Mouse (Mus musculus) forebrain, embryonic 16.5 days (tissue): Measurements from ENCODE around the gene Lnx1. TPM values are rescaled to one million over a fixed set of nuclear protein-coding genes. Genes with fewer than 3 reads are reported as not detected.

Experiments
- ATAC-seq: fragments of 200-750 bp; cut with Nextera tagmentation; 2 replicates; pipeline ENCODE4 v1.8.0; 2017; ENCODE audit warnings: mild to moderate bottlenecking, moderate library complexity
- H3K27ac ChIP-seq: fragments of 300-500 bp; sonication (generic); 2 replicates; pipeline ENCODE4 v1.5.1; 2014; ENCODE audit warnings: low read length, control low read depth
- H3K27me3 ChIP-seq: fragments of 300-500 bp; sonication (generic); replicated peaks from 2 replicates; pipeline ENCODE4 v1.6.1; 2014; ENCODE audit warnings: low read length; ENCODE audit not compliant: control insufficient read depth, insufficient read depth
- H3K36me3 ChIP-seq: fragments of 300-500 bp; sonication (generic); 2 replicates; pipeline ENCODE4 v1.6.1; 2014; ENCODE audit not compliant: control insufficient read depth, insufficient read depth
- H3K4me1 ChIP-seq: fragments of 300-500 bp; sonication (generic); replicated peaks from 2 replicates; pipeline ENCODE4 v1.6.1; 2014; ENCODE audit warnings: low read length; ENCODE audit not compliant: control insufficient read depth, insufficient read depth
- H3K4me2 ChIP-seq: fragments of 300-500 bp; sonication (generic); 2 replicates; pipeline ENCODE4 v1.6.1; 2014; ENCODE audit warnings: mild to moderate bottlenecking, low read length, control low read depth
- H3K4me3 ChIP-seq: fragments of 300-500 bp; sonication (generic); replicated peaks from 2 replicates; pipeline ENCODE4 v1.5.1; 2014; ENCODE audit warnings: mild to moderate bottlenecking, low read length, control low read depth
- H3K9ac ChIP-seq: fragments of 300-500 bp; sonication (generic); replicated peaks from 2 replicates; pipeline ENCODE4 v1.6.1; 2014; ENCODE audit warnings: low read depth, low read length, control low read depth
- H3K9me3 ChIP-seq: fragments of 300-500 bp; sonication (generic); 2 replicates; pipeline ENCODE4 v1.6.1; 2016; ENCODE audit warnings: low read length; ENCODE audit not compliant: control insufficient read depth
- WGBS: fragments of 180-500 bp; shearing (Covaris S2); extraction: QIAGEN DNeasy Blood & Tissue Kit; methylation state at CpG from one replicate; pipeline ENCODE4 v1.1.7; 2014; 5-methylcytosine and 5-hydroxymethylcytosine counted together
- polyA plus RNA-seq: library from polyadenylated mRNA; unstranded; fragments of >200 nt; fragmentation: Nextera tagmentation; extraction: Ambion mirVana; gene quantifications from 2 replicates; pipeline ENCODE4 v1.2.1, GENCODE M21; 2015

Gene Lnx1
- polyA plus RNA-seq, 1 experiment from 2014 or later = 6.1 TPM

DNA sequence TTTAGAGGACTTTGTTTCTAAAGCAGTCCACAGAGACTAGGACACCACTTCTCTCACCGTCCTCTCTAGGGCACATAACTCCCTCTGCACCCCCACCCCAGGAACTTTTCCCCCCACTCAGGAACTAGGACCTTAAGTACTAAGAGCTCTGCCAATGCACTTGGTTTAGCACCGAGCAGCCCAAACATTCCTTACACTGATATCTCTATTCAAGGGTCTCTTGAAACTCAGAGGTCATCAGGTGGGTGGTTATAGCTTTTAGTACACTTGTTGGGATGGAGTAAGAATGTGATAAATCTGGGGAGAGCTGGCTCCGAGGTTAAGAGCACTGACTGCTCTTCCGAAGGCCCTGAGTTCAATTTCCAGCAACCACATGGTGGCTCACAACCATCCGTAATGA lies 90.0 kb downstream of the Lnx1 start:
- Histone ChIP-seq H3K9me3 (no peaks in the 10 kb centered on the region), H3K27me3 (no peaks in the 10 kb centered on the region), H3K9ac (no peak overlapping the region), H3K36me3 (no peaks in the 10 kb centered on the region), H3K4me3 (no peak overlapping the region), H3K4me1 (peaks cover 12% of the 10 kb centered on the region), H3K4me2 (no peak overlapping the region), H3K27ac (no peak overlapping the region)
- no peak for ATAC-seq
- 87% methylated on average over 5 of the region's 5 CpGs for WGBS

DNA sequence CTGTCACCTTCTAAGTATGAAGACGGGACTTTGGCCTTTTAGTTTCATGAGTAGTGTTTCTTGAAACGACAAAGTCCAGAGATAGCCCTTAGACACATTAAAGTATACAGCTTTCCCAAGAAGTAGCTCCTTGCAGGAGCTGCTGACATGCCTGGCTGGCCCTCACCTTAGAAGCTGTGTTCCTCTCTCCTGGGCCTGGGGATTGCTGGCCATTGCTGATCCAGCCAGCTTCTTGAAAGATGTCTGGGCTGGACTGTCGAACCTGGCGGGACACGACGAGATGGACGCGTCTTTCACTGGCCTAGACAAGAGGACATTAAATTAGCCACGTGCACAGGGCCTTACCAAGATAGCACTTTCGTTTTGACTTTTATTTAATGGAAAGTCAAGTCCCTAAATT lies 92.2 kb downstream of the Lnx1 start:
- no peaks in the 10 kb centered on the region for H3K9me3 ChIP-seq
- no peaks in the 10 kb centered on the region for H3K27me3 ChIP-seq
- 93% methylated on average over 10 of the region's 10 CpGs for WGBS
- no peak overlapping the region for H3K27ac ChIP-seq
- no peak for ATAC-seq
- no peak overlapping the region for H3K4me3 ChIP-seq
- H3K4me2 ChIP-seq = no peak overlapping the region
- peaks cover 12% of the 10 kb centered on the region for H3K4me1 ChIP-seq
- no peaks in the 10 kb centered on the region for H3K36me3 ChIP-seq
- H3K9ac ChIP-seq = no peak overlapping the region

DNA sequence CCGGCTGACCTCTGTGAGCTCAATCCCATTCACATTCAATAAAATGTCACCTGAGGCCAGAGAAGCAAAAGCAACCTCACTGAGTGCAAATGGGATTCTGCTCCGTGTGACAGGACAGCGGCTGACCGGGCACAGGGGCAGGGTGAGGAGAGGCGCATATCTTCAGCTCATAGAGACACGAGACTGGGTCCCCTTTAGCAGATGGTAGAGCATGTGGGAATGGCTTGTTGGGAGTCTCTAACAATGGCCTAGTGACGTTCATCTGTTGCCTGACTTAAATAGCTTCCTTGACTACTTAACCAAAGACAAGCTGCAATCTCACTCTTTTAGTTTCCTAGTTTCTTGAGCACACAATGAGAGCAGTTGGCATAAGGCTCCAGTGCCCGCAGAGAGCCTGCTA lies 96.5 kb downstream of the Lnx1 start:
- no peak overlapping the region for H3K4me2 ChIP-seq
- H3K9ac ChIP-seq = no peak overlapping the region

DNA sequence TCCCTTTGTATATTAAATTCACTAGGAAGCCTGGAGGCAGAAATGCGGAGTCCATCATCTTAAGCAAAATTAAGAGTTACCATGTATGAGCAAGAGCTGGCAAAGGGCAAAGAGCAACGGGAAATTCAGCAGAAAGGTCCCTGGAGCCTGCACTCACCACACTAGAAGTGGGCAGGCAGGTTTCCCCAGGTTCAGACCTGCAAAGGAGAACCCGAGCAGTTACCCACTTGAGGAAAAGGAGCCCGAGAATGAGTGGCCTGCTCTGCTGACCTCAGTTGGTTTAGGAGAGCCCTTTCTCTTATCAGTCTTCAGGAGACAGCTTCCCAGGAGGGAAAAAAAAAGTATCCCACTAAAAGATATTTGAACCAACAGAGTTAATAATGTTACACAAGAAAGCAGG lies 99.4 kb downstream of the Lnx1 start:
- no peak overlapping the region for H3K4me2 ChIP-seq
- 94% methylated on average over 4 of the region's 4 CpGs for WGBS
- ATAC-seq = no peak
- H3K9ac ChIP-seq = no peak overlapping the region
- H3K4me1 ChIP-seq = no peaks in the 10 kb centered on the region
- H3K27ac ChIP-seq = no peak overlapping the region
- H3K4me3 ChIP-seq = no peak overlapping the region
- H3K27me3 ChIP-seq = no peaks in the 10 kb centered on the region
- peaks cover 2% of the 10 kb centered on the region for H3K36me3 ChIP-seq
- no peaks in the 10 kb centered on the region for H3K9me3 ChIP-seq

More for the DNA sequence above, 96.5 kb downstream of the Lnx1 start:
- no peak overlapping the region for H3K4me3 ChIP-seq
- no peaks in the 10 kb centered on the region for H3K36me3 ChIP-seq
- no peaks in the 10 kb centered on the region for H3K27me3 ChIP-seq
- no peak overlapping the region for H3K27ac ChIP-seq
- no peaks in the 10 kb centered on the region for H3K4me1 ChIP-seq
- WGBS = 80% methylated on average over 8 of the region's 8 CpGs
- no peak for ATAC-seq
- no peaks in the 10 kb centered on the region for H3K9me3 ChIP-seq

DNA sequence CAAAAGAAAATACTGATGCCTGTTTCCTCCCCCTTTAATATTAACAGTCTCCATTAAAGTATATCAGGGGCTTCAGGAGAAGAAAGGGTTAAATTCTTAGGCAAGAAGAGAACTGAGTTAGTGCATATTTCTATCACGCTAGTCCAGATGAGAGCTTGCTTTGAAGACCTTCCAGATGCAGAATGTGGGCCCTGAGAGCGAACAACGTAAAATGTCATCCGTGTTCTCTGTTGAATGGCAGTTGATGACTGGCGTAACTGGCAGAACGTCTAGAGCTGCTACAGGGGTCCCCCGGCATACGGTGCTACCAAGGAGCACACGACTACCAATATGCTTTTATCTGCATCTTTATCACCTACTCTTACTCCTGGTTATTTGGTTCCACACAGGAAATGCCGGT lies 100.3 kb downstream of the Lnx1 start:
- Histone ChIP-seq H3K4me3 (no peak overlapping the region), H3K4me2 (no peak overlapping the region), H3K9ac (no peak overlapping the region), H3K36me3 (peaks cover 2% of the 10 kb centered on the region), H3K4me1 (no peaks in the 10 kb centered on the region), H3K27me3 (no peaks in the 10 kb centered on the region), H3K27ac (no peak overlapping the region), H3K9me3 (no peaks in the 10 kb centered on the region)
- 86% methylated on average over 10 of the region's 10 CpGs for WGBS
- no peak for ATAC-seq

DNA sequence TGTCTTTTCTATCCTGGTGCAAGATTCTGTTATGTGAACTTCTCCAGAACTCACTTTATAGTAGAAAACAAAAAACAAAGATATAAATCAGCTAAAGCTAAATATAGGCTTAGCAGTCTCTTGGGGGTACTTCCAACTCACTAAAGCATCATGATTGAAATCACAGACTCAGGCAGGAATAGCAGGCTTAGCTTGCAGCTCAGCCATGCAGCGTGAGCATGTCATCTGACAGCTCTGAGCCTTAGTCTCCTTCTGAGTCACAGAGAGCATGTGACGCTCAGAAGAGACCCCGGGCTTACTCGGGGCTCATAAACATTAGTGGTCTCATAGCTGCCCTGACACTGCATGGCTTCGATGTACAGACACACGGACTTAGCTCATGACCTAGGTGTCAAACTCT lies 100.7 kb downstream of the Lnx1 start:
- no peaks in the 10 kb centered on the region for H3K27me3 ChIP-seq
- H3K27ac ChIP-seq = no peak overlapping the region
- no peak for ATAC-seq
- no peaks in the 10 kb centered on the region for H3K4me1 ChIP-seq
- H3K36me3 ChIP-seq = peaks cover 2% of the 10 kb centered on the region
- 92% methylated on average over 6 of the region's 6 CpGs for WGBS
- H3K9ac ChIP-seq = no peak overlapping the region
- no peak overlapping the region for H3K4me2 ChIP-seq
- no peak overlapping the region for H3K4me3 ChIP-seq
- no peaks in the 10 kb centered on the region for H3K9me3 ChIP-seq

DNA sequence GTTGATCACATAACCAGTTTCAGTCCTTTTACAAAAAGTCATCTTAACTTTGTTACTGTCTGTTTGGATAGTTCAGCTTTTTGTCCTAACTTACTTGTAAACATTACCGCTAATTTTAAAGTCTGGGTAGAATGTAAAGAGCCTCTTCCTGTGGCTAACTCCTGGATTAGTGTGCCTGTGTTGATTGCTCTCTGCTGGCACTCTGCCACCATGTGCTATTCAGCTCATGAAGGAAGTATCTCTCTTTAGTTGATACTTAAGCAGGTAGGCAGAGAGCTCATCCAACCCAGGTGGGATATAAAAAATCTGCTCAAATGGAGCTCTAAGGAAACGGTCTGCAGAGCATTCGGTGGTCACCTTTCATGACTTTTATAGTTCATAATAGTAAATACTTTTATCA lies 101.5 kb downstream of the Lnx1 start:
- Histone ChIP-seq H3K4me1 (no peaks in the 10 kb centered on the region), H3K27ac (no peak overlapping the region), H3K27me3 (no peaks in the 10 kb centered on the region), H3K4me2 (no peak overlapping the region), H3K9me3 (no peaks in the 10 kb centered on the region), H3K4me3 (no peak overlapping the region), H3K36me3 (peaks cover 4% of the 10 kb centered on the region), H3K9ac (no peak overlapping the region)
- WGBS = 90% methylated on average over 3 of the region's 3 CpGs
- no peak for ATAC-seq

DNA sequence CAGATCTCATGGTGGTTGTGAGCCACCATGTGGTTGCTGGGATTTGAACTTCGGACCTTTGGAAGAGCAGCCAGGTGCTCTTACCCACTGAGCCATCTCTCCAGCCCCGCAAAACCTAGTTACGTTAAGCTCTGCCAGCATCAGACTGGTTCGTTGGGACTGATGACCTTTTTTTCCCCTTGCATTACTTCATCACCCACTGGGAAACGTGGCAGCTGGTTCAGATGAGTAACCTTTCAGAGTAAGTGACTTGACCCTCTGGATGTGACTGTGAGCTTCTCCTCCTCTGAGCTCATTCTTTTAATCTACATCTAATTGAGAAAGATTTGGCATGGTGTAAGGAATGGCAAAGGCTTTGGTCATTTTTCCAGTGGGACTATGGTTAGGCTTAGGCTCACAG lies 102.7 kb downstream of the Lnx1 start:
- WGBS = 86% methylated on average over 5 of the region's 5 CpGs

DNA sequence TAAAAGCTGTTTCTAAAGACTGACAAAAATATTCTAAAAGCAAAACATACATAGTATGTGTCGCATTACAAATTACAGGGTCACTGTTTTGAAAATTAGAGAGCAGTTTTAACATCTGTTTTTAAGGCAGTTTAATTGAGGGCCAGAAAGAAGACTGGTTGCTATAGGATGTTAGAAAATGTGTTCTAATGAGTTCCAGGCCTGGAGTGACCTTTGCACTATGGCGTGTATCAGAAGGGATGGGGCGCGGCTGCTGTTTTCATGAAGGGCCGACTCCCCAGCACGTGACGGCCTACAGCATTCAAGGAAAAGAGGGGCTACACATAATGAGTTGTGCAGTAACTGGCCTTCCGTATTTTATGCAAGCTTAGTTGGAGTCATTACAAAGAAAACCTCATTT lies 109.6 kb downstream of the Lnx1 start:
- Histone ChIP-seq H3K9me3 (no peaks in the 10 kb centered on the region), H3K4me2 (no peak overlapping the region), H3K27ac (no peak overlapping the region), H3K4me1 (no peaks in the 10 kb centered on the region), H3K9ac (no peak overlapping the region), H3K27me3 (no peaks in the 10 kb centered on the region), H3K4me3 (no peak overlapping the region), H3K36me3 (peaks cover 29% of the 10 kb centered on the region)
- WGBS = 90% methylated on average over 8 of the region's 8 CpGs
- ATAC-seq = no peak

More for the DNA sequence above, 102.7 kb downstream of the Lnx1 start:
- no peak overlapping the region for H3K9ac ChIP-seq
- no peak overlapping the region for H3K4me3 ChIP-seq
- no peaks in the 10 kb centered on the region for H3K27me3 ChIP-seq
- ATAC-seq = no peak
- H3K4me1 ChIP-seq = no peaks in the 10 kb centered on the region
- peaks cover 7% of the 10 kb centered on the region for H3K36me3 ChIP-seq
- no peak overlapping the region for H3K27ac ChIP-seq
- H3K9me3 ChIP-seq = no peaks in the 10 kb centered on the region
- no peak overlapping the region for H3K4me2 ChIP-seq

DNA sequence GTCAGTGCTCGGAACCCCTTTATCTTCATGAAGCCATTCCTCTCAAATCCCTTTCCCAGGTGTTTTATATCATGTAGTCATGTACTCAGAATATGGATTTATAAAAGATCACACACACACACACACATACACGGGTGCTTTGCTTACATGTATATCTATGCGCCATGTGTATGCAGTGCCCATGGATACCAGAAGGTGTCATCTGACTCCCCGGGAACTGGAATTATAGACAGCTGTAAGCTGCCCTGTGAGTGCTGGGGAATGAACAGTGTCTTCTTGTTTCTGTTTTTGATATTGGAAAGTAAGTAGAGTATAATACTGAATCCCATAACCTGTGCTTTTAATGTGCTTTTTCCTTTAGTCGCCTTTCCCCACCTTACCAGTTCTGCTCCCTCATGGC lies 111.3 kb downstream of the Lnx1 start:
- Histone ChIP-seq H3K36me3 (peaks cover 34% of the 10 kb centered on the region), H3K4me2 (no peak overlapping the region), H3K4me1 (no peaks in the 10 kb centered on the region), H3K27ac (no peak overlapping the region), H3K27me3 (no peaks in the 10 kb centered on the region), H3K9ac (no peak overlapping the region), H3K9me3 (no peaks in the 10 kb centered on the region), H3K4me3 (no peak overlapping the region)
- no peak for ATAC-seq
- 95% methylated on average over 5 of the region's 5 CpGs for WGBS
